Mouse (Mus musculus) yolk sac, embryonic 10.5 days (tissue): ENCODE measurements around the gene Tssc4.

Experiments used
- DNase-seq: peaks from one replicate; pipeline ENCODE4 v3.0.0-alpha.2; 2017; ENCODE audit warnings: low spot score

Gene Tssc4

DNA sequence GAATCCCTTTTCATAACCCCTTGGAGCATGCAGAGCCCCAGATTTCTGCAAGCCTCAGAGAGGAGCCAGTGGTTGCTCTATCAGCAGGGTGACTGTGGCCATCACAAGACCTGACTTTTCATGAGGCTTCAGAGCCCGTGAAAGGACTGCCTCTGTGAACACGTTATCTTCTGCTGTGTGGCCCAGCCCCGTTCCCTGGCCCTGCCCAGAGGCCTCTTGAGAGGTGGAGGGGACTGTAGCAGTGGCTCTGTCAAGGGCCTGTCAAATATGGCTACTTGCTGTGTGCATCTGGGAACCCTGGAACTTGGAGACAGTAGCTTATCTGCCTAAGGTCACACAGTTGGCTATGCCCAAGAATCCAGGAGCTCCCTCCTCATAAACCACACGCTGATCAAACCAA, 42.7 kb downstream of the Tssc4 start:
- DNase-seq = no peak

DNA sequence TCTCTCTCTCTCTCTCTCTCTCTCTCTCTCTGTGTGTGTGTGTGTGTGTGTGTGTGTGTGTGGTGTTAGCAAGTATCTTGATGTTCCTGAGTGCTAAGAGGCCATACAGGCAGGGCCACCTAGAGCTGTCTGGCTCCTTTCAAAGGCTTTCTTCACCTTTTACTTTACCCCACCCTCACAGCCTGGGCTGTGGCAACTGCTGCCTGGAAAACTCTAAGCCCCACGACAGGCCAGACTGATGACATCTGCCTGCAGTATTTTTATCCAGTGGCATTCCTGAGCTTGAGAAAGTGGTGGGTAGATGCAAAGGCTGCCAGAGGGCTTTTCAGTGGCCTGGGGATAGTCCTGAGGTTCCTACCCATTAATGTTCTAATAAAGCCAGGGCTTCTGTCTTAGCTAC, 43.3 kb downstream of the Tssc4 start:
- DNase-seq = no peak

DNA sequence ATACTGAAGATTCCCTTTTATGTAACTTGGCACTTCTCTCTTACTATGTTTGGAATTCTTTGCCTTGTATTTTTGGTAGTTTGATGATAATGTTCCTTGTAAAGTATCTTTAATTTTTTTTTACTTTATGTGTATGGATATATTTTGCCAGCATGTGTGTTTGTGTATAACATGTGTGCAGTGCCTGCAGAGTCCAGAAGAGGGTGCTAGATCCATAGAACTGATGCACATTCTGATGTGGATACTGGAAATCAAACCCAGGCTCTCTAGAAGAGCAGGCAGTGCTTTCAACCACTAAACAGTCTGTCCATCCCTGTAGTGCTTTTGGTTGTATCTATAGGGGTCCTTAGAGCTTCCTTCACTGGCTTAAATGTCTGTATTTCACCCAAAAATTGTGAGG, 45.7 kb downstream of the Tssc4 start:
- no peak for DNase-seq

DNA sequence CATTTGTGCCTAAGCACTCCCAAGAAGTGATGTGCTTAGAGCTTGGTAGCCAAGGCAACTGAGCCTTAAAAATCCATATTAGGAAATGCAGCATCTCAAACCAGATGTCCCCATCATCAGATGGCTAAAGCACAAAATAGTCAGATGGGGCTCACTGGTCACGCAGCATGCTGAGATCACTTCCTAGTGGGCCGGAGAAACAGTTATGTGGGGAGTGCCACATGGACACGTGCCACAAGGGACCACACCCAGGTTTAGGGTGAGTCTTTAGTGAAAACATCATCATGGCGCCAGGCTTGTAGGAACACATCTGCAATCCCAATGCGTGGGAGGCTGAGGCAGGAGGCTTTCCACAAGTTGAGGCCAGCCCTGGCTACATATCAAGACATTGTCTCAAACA, 47.5 kb downstream of the Tssc4 start:
- no peak for DNase-seq

DNA sequence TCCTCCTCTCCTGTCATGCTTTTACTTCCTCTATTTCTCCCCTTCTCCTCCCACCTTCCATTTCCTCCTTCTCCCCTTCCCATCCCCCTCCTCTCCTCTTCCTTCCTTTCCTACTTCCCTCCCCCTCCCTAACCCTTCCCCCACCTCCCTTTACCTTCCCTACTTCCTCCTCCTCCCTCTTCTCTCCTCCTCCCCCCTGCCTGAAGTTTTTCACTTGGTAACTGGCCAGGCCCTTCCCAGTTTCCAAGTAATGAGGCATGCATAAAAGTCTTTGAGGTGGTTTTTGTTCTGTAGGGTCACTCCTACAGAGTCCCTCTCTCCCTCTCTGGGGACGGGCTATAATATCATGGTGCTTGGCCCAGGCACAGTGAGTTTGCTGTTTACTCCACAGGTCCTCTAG, 50.4 kb downstream of the Tssc4 start:
- no peak for DNase-seq

DNA sequence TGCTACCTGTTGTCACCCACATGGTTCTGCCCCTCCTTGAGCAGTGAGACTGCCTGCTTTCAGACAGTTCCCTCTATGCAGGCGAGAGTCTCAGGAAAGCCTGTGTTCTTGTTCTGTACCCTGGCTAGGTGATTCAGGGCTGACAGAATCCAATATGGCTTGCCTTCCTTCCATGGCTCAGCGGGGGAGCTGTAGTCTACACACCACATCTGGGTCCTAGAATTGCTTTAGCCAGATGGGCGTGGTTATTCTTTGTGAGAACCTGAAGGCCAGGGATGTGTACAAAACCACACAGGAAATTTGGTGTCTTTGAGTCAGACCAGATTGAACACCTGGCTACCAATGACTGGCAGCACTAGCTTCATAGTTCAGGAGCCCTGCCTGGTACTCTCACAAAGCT, 50.8 kb downstream of the Tssc4 start:
- no peak for DNase-seq
